Mouse (Mus musculus): ENCODE data around the gene Trim37.

The Trim37 gene

DNA sequence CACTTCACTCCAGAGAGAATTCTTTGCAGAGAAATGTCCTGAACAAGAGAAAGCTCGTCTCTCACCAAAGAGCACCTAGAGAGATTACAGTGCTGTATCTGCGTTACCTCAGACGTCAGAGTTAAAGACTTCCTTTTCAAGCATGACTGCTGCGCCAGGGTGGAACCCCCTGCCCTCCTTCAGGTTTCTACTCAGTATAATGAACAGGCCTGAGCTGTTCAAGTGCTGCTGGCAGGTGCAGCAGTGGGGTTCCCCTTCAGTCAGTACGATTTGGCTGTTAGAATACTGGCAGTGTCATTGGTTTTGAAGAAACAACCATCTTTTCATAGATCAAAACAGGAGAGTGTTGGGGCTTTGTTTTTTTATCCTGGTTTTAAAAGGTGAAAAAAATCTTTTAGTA, 100.2 kb downstream of the Trim37 start:
- no peak for DNase-seq (ENCODE audit: low read depth, low spot score)

DNA sequence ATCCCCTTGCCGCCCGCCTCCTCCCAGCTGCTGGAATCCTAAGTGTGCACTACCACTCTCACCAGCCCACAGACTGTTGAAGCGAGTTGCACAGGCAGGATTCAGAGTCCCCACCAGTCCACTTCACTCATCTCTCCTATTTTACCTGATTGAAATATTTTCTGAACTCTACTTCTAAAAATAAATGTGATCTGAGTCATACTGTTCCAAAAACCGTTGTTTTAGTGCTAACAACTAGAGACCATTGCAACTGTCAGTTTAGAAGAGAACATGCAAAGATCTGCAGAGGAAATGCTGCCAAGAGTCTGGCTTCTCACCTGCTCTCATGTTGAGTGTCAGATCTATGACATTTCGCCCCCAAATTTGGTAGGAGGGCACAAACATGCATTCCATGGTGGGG, 106.5 kb downstream of the Trim37 start:
- DNase-seq (ENCODE audit: low read depth, low spot score), result no peak

DNA sequence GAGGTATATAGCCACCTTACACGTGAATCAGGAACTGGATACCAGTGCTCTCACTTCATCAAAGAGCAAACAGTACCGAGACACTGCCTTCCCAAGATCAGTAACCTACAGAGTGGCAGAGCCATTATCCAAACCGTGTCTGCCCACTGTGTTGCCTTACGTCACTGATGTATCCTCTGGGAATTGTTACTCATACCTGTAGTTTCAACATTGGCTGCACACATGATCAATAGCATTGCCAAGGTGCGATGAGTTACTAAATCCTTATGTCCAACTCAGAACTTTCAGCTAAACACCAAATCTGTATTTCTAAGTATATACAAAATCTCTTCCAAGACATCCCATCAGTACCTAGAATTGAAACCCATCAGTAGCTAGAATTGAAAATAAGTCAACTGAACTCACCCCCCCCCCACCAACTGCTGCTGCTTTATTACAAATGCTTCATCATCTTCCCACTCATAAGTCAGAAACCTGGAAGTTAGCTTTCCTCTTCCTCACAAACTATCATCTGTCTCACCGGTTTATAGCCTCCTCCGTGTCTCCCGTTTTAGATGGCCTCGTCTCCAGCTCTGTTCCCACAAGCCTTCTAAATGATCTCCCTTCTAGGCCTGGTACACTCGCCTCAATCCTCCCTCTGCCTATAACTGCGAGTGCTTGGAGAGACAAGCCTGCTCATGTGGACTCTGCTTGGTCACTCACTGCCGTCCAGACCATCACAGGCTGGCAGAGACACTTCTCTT, 108.0 kb downstream of the Trim37 start:
- no peak for DNase-seq (ENCODE audit: low read depth, low spot score)

DNA sequence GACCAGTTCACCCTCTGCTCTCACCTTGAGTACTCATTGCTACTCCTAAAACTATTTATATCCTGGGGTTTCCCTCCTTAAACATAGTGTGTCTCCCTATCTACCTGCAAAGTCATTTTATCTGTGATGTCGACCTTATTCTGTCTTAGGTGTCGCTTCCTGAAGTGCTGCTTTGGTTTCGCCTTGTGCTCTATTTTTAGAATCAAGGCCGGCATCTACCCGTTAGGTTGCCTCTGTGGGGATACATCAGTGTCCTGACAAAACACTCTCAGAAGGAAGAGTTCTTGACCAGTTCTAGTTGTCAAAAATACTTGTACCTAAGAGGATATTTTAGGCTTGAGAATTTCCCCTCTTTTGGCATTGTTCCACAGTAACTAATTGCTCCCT, 108.6 kb downstream of the Trim37 start:
- DNase-seq (ENCODE audit: low read depth, low spot score), result no peak

DNA sequence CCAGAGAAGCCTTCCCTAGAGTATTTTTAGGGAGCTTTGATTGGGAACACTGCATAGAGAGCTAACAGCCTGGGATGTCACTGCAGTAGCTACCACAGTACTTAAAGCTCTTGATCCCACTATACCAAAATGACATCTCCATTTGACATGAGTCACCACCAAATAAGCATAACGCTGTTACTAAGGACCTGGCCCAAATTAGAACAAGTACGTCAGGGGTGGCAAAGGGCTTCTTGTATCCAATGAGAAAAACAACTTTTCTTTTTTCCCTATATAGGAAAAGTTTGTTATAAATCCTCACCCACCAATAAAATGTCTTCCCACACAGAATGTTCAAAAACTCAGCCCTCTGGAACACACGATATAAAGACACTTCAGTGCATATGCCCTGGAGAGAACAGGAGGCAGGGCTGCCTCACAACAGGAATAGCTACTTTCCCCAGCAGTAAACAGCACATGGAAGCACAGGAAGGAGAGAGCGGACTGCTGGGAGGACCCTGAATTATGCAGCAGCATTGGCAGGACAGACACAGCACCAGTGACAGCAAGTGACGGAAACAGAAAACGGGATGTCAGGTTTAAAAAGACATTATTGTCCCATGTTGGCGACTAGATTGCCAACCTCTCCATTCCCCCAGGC, 112.1 kb downstream of the Trim37 start:
- no peak for DNase-seq (ENCODE audit: low read depth, low spot score)

DNA sequence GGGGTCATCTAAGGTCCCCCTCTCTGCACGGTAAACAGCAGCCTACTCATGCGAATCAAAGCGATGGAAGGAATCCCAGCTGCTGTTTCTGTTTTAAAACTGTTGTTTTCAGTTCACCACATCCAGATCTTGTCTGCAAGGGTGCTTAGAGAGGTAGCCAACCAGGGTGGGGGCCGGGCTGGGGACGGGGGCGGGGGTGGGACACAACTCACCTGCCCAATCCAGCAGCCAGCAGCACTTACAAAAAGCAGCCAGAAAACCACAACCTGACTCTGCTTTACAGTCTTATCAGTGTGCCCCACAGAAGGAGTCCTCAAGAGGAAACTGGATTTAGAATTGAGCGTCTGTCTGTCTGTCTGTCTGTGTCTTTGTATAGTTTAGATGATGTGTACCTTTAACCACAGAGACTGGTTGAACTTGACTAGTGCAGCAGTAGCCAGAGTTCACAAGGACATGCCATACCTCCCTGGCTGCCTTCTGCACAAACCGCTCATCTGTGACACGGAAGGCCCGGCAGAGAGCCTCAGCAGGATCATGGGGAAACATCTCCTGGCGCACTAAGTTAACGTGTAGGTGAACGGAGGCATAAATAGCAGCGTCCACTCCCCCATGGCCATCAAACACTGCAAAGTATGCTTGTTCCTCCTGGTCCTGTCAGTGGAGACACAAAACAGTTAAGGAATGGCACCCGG, 113.4 kb downstream of the Trim37 start:
- no peak for DNase-seq (ENCODE audit: low read depth, low spot score)

DNA sequence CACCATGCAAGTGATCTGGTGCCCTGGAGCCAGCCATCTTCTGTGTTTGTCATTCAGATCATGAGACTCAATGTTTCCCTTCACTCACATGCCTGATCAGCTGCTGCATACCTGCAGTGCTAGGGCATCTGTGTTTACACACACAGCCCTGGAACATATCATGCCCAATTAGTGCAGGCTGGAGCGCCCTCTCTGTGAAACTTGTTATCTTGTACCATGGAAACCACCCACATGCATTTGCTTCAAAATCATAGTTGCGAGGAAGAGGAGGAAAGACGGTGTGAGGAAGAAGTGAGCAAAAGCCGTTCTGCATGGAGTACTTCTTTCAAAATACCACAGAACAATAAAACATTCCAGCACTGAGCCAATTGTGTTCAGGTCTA, 113.9 kb downstream of the Trim37 start:
- DNase-seq (ENCODE audit: low read depth, low spot score), result no peak

DNA sequence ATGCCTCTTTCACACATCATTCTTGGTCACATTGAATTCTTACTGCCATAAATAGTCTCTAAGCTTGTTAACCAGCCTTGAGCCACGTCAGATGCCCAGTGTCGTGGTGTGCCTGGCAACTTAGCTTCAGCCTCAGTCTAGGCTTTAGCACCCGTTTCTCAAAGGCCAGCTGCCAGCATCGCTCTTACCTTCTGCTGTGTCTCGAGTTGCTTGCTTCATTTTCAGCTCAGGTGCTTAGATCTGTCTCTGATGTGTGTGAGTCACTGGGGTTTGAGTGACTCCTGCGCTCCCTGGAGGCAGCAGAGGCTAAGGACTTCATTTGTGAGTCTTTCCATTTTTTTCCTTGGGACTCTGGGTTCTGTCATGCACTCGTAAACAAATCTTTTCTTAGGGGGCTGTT, 114.4 kb downstream of the Trim37 start:
- no peak for DNase-seq (ENCODE audit: low read depth, low spot score)

DNA sequence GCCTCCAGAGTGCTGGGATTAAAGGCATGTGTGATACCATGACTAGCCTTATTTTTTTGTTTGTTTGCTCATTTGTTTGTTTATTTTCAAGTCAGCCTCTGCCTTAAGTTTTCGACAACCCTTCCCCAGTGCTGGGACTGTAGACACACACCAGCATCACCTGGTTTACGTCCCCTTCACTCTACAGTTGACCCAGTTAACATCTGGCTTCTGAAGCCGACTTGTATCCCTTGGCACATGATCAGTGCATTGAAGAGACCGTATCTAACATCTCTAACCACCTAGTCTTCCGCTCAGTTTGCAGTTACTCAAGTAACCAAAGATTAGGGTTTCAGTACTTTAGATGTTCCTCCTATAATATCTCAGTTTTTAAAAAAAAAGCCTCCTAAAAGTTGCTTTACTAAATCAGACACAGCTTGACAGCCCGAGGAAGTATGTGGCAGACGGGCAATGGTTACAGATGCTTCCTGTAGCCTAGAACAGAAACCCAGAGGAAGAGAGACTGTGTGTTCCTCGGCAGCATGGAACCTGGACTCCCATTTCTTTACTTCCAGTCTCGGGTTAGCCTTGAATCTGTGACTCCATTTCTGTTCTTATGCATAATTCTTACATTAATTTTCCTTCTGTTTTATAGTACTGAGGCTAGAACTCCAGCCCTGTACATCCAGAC, 118.4 kb downstream of the Trim37 start:
- DNase-seq (ENCODE audit: low read depth, low spot score), result no peak

DNA sequence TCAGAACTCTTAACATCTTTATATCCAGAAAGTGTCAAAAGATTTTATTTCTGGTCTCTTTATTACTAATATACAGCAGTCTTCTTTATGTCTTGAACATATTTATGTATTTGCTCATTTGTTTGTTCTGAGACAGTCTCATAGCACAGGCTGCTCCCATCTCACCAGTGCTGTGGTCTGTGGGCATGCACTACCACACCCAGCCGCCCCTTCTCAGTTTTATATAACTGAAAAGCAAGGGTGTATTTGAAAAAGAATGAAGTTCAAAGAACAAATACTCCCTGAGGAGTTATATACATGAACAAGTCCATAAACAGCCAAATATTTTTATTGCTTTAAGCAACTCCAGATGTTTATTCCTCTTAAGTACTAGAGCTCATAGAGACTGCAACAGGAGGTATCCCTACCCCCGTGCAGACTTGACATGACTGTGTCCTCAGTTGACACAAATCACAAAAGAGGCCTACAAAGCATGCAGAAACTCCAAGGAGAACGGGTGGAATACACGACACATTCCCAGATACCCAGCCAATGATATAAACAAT, 119.3 kb downstream of the Trim37 start:
- no peak for DNase-seq (ENCODE audit: low read depth, low spot score)

DNA sequence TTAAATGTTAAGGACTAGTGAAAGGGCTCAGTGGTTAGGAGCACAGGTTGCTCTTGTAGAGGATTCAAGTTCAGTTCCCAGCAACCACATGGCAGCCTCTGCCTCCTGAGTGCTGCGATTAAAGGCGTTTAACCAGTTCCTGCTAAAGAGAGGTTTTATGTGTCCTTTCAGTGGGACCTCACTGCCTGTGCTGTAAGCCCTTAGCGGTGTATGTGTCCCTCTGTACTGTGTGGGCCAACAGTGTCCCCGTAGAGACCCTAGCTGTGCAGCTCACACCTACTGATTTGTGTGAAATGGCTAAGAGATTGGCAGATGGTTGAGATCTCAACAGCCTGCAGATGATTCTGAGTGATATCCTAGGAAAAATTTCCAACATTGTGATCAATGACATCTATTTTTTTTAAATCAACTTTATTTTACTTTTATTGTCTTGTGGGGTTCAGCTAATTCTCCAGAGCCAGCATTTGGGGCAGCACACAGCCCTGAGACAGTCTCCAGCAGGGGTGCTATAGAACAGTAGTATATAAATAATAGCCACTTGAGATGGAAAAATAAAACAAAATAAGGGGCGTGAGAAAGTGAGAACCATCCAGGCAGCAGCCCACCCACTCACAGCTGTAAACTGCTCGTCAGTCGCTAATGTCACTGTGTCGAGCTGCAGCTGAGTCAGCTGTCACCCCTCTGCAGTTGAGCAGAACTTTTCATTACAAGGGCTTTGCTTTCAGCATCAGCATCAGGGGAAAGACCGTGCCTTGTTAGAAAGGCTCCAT, 120.0 kb downstream of the Trim37 start:
- no peak for DNase-seq (ENCODE audit: low read depth, low spot score)

DNA sequence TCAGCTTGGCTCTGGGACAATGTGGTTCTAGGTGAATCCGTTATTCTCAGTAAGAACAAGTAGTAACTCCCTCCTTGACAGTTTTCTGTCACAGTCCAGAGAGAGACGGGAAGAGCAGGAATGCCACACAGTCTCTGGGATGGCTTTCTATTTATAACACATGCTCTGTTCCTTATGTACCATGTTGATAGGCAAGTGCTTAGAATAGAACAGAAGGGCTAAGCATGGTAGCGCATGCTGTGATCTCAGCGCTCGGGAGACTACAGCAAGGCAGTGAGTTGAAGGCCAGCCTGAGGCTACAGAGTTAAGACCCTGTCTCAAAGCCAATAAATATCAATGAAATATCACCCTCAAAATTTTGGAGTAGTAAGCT, 120.6 kb downstream of the Trim37 start:
- no peak for DNase-seq (ENCODE audit: low read depth, low spot score)

DNA sequence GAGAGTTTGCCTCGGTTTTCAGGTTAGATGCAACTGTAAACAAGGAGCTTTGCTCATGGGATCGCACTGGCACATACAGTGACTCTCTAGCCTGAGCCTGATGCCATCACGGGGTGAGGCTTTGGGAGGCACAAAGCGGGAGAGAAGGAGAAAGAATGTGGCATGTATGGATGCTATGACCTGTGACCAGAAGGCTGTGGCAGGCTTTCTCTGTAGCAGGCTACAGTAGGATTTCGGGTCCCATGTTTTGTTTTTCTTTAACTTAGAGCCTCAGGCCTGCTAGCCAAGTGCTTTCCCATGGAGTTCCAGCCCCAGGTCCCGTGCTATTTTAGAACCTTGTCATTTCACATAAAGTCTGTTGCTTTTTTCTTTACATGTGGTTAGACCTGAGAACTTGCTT, 123.3 kb downstream of the Trim37 start:
- DNase-seq (ENCODE audit: low read depth, low spot score), result no peak

DNA sequence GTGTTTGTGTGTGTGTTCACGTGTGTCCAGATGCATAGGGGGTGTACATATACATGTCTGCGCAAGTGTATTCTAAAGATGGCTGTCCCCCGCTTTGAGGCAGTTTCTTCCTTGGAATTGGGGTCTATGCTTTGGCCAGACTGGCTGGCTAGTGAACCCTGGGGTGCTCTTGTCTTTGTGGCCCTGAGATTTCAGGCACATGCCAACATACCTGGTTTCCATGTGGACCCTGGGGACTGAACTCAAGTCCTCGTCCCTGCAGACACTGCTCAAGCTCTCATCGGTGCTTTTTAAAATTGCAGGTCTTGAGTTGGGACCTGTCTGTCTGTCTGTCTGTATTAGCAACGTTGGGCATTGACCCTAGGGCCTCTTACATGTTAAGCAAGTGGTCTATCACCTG, 126.4 kb downstream of the Trim37 start:
- no peak for DNase-seq (ENCODE audit: low read depth, low spot score)

DNA sequence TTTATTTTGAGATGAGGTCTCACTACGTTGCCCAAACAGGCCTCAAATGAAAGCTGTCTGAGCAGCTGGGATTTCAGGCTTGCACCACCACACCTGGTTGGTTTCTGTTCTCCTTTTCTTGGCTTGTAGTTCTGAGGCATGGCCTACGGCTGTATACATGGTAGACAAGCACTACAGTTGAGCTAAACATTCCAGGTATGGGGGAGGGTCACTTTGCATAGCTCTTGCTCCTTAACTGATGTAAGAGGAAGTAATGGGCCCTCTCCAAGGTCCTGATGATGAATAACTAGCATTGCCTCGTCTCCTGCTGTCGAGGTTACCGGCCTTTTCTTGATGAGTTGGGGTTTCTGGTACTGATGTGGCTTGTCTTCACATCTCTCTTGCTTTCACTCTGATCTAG, 127.3 kb downstream of the Trim37 start:
- DNase-seq (ENCODE audit: low read depth, low spot score), result peak; percentile 85

DNA sequence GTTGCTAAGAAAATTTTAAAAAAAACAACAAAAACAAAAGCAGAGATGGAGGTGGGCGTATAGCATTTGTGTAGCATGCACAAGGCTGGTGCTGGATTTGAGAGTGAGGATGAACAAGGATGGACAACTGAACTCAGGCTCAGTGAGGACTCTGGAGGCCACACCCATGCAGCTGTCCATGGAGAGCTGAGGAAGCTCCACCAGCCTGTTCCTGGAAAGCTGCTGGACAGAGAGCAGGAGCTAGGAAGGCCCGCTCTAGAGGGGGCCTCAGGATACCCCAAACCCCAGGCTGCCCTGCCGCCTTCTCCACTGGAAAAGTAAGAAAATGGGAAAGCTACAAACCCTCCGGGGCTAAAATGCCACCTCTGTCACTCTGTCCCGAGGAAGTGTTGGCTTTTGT, 130.4 kb downstream of the Trim37 start:
- DNase-seq (ENCODE audit: low read depth, low spot score), result no peak

DNA sequence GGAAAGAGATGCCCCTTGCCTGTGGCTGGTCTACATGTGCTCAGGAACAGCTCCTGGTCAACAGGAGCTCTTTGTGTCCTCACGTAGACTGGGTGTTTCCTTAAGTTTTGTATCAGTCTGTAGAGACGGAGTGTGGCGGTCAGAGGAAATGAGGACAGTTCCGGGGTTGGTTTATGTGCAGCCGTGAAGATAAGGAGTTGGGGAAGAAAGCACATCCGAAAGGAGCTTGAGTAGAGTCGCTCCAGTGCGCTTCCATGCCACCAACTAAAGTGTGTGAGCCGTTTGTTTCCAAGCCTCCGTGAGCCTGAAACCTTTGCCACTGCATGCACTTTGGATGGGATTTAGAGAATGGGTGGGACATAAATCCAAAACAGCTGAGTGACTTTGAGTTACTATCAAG, 132.9 kb downstream of the Trim37 start:
- no peak for DNase-seq (ENCODE audit: low read depth, low spot score)

DNA sequence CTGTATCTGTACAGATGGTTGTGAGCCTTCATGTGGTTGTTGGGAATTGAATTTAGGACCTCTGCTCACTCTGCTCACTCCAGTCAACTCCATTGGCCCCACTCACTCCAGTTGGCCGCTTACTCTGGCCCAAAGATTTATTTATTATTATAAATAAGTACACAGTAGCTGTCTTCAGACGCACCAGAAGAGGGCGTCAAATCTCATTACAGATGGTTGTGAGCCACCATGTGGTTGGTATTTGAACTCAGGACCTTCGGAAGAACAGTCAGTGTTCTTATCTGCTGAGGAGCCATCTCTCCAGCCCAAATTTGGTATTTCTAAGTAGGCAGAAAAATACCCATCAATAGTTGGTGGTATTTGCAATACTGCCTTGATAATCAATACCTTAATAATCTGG, 134.8 kb downstream of the Trim37 start:
- DNase-seq (ENCODE audit: low read depth, low spot score), result peak; percentile 13

DNA sequence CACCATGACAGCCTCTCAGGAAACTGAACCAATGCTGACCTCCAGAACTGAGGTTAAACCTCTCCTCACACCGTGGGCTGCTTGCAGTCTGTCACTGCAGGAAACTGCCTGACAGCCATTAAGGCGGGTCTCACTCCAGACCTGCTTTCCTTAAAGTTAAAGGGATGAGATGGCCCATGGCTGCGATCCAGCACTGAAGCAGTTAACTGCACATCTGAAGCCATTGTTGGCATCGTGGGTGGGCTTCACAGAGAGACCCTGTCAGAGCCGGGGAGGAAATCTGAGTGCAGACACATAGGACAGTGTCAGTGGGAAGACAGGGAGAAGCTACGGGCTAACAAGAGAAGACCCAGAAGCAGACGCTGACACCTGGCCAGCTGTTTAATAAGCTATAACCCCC, 137.1 kb downstream of the Trim37 start:
- no peak for DNase-seq (ENCODE audit: low read depth, low spot score)

DNA sequence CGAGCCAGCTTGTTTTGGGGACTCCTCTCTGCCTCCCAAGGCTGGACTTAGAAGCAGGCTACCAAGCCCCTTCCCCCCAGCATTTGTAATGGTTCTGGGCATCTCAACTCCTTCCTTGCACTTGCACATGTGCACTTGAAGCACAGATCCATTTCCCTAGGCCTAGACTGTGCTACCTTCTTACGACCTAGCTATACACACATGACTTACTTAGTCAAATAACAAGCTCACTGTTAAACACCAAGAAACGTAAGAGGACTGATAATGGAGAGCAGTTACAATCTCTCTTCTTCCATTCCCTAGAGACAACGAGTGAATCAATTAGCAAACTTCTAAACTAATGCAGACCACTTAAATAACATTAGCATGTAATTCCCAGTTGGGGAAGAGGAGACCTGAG, 139.4 kb downstream of the Trim37 start:
- no peak for DNase-seq (ENCODE audit: low read depth, low spot score)

DNA sequence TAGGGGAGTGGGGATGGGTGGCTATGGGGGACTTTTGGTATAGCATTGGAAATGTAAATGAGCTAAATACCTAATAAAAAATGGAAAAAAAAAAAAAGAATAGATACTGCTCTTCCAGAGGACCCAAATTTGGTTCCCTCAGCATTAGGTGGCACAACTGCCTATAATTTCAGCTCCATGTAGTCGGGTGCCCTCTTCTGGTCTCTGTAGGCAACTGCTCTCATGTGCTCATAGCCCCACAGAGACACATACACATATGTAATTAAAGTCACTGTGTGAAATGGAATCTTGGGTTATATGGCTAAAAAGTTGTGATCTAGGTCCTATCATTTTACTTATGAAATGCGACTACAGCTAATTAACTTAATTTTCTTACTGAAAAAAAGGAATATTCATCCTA, 141.9 kb downstream of the Trim37 start:
- DNase-seq (ENCODE audit: low read depth, low spot score), result peak; percentile 62
